Mouse (Mus musculus) gastrocnemius, postnatal 14 days (tissue): ENCODE results near the gene Mzt1. TPM values are rescaled to one million over a fixed set of nuclear protein-coding genes. Genes with fewer than 3 reads are reported as not detected.

Experiments
- DNase-seq: peaks from one replicate; pipeline ENCODE4 v3.0.0; 2021; ENCODE audit warnings: mixed read lengths
- intact Hi-C: fragments of 180-260 bp; cut with DNase I; formaldehyde crosslinking; loops from one replicate; pipeline ENCODE4 v1.15.1; 2025; ENCODE audit warnings: low total_unique reads
- total RNA-seq, 2 experiments: library from RNA; stranded (reverse); gene quantifications; 2 replicates each; pipeline ENCODE4 v1.2.3; 2021

Mzt1 gene
- total RNA-seq, 2 experiments from 2014 or later: 20.6 to 21.2 TPM

GRCm38 (mm10) chr14:99022346-99023086 lies 23.4 kb downstream of the Mzt1 start:
- no peak for DNase-seq
- intact Hi-C loops: no loop called here

GRCm38 (mm10) chr14:99019136-99019808 lies 26.7 kb downstream of the Mzt1 start:
- DNase-seq: no peak
- intact Hi-C loops: no loop called here

- no peak for DNase-seq
- intact Hi-C loops: no loop called here
These were observed 27.2 kb downstream of the Mzt1 start for GRCm38 (mm10) chr14:99018691-99019090.

GRCm38 (mm10) chr14:99010920-99011313 lies 35.0 kb downstream of the Mzt1 start:
- intact Hi-C loops: no loop called here

GRCm38 (mm10) chr14:99010224-99010919 lies 35.6 kb downstream of the Mzt1 start:
- no peak for DNase-seq
- intact Hi-C loops: no loop called here

More at GRCm38 (mm10) chr14:99010920-99011313, 35.0 kb downstream of the Mzt1 start:
- no peak for DNase-seq

GRCm38 (mm10) chr14:98994218-98994617 lies 51.7 kb downstream of the Mzt1 start, which contains the start of gene Rpl36a-ps1:
Gene Rpl36a-ps1 (minus strand): TSS chr14:98994318.
- no peak for DNase-seq
- intact Hi-C loops: no loop called here

- no peak for DNase-seq
- intact Hi-C loops: no loop called here
These were observed 53.5 kb downstream of the Mzt1 start for GRCm38 (mm10) chr14:98992482-98992881.

- DNase-seq: no peak
- intact Hi-C loops: no loop called here
These were observed 55.3 kb downstream of the Mzt1 start for GRCm38 (mm10) chr14:98990636-98991035.

- DNase-seq: no peak
- intact Hi-C loops: no loop called here
These were observed 56.1 kb downstream of the Mzt1 start for GRCm38 (mm10) chr14:98989818-98990217.

Other genes with a start within 250 kb of the Mzt1 start
- 1 to 10 TPM; 2.2 to 2.4 TPM for gene Rpl36a-ps1, start 51.8 kb downstream of the Mzt1 start, total RNA-seq
- gene Bora, start 88 bp upstream of the Mzt1 start, total RNA-seq: 1 to 10 TPM; 1.3 to 2.0 TPM
- 1 to 10 TPM; 7.8 to 8.4 TPM for gene Pibf1, start 53.3 kb upstream of the Mzt1 start, total RNA-seq
- gene Dis3, start 53.6 kb upstream of the Mzt1 start, total RNA-seq: 10 to 100 TPM; 11.2 to 13.7 TPM